32 mouse cellular contexts compared by ENCODE assay signal in genomic region chr12:108931341-108932053, GRCm38 (mm10). TPM values are rescaled to one million over a fixed set of nuclear protein-coding genes. Genes with fewer than 3 reads are reported as not detected.
DNase-seq lines count a peak whose midpoint lies in the region; ATAC-seq lines count a peak whose summit lies in the region.
"Had no signal": no experiment of that assay in that cellular context is flagged by ENCODE, and none has a peak within 500 bp of the region (broad histone marks: within the 10 kb centered on the region; RNA-seq: fewer than 3 reads in every experiment).

No protein-coding gene starts in this region.

- H3K27ac ChIP-seq in heart, embryonic 16.5 days (ENCODE audit: low read length), result peak overlapping the region; percentile 34; the same call in 1 of the 2 replicates
- peak overlapping the region; percentile 58 for H3K27ac ChIP-seq in kidney, embryonic 15.5 days
- H3K27ac ChIP-seq in neural tube, embryonic 13.5 days (replicated peaks), result no peak overlapping the region
- H3K27ac ChIP-seq: forebrain, embryonic 13.5 days; heart, embryonic 10.5 days; heart, embryonic 15.5 days; liver, embryonic 14.5 days; macrophage; midbrain, embryonic 12.5 days had no signal

- no peak for ATAC-seq in heart, embryonic 16.5 days (replicated peaks; ENCODE audit: extremely low read depth, insufficient read depth, low FRiP score)
- peak; percentile 65 for ATAC-seq in kidney, embryonic 15.5 days (replicated peaks; ENCODE audit: low FRiP score)
- ATAC-seq in neural tube, embryonic 13.5 days (ENCODE audit: low read depth), result peak; percentile 37; the same call in 1 of the 2 replicates
- ATAC-seq: activated CD4-positive, CD25-positive, alpha-beta regulatory T cell, adult 4 months; forebrain, embryonic 13.5 days; hindbrain, embryonic 16.5 days had no signal

- WGBS in heart, embryonic 16.5 days, result 58% methylated on average over 7 of the region's 7 CpGs
- WGBS in kidney, embryonic 15.5 days, result 41% methylated on average over 7 of the region's 7 CpGs
- WGBS in neural tube, embryonic 13.5 days, result 64% methylated on average over 7 of the region's 7 CpGs

- H3K27me3 ChIP-seq in heart, embryonic 16.5 days (ENCODE audit: control insufficient read depth, insufficient read depth, low read length), result no peaks in the 10 kb centered on the region
- no peaks in the 10 kb centered on the region for H3K27me3 ChIP-seq in kidney, embryonic 15.5 days
- H3K27me3 ChIP-seq in neural tube, embryonic 13.5 days, result no peaks in the 10 kb centered on the region
- H3K27me3 ChIP-seq: CH12.LX; forebrain, embryonic 13.5 days; heart, embryonic 15.5 days; midbrain, embryonic 12.5 days had no signal

- no peak overlapping the region for H3K4me3 ChIP-seq in heart, embryonic 16.5 days (ENCODE audit: low read length)
- no peak overlapping the region for H3K4me3 ChIP-seq in kidney, embryonic 15.5 days (replicated peaks)
- no peak overlapping the region for H3K4me3 ChIP-seq in neural tube, embryonic 13.5 days
- H3K4me3 ChIP-seq: forebrain, embryonic 13.5 days; heart, embryonic 10.5 days; heart, embryonic 15.5 days; midbrain, embryonic 12.5 days; myocyte had no signal

- no peaks in the 10 kb centered on the region for H3K9me3 ChIP-seq in heart, embryonic 16.5 days (replicated peaks; ENCODE audit: control insufficient read depth, low read length)
- H3K9me3 ChIP-seq in kidney, embryonic 15.5 days (replicated peaks), result no peaks in the 10 kb centered on the region
- no peaks in the 10 kb centered on the region for H3K9me3 ChIP-seq in neural tube, embryonic 13.5 days
- H3K9me3 ChIP-seq: forebrain, embryonic 13.5 days; heart, embryonic 10.5 days; heart, embryonic 15.5 days; midbrain, embryonic 12.5 days had no signal

- H3K9ac ChIP-seq in heart, embryonic 16.5 days (ENCODE audit: low read length), result no peak overlapping the region
- no peak overlapping the region for H3K9ac ChIP-seq in kidney, embryonic 15.5 days
- no peak overlapping the region for H3K9ac ChIP-seq in neural tube, embryonic 13.5 days
- H3K9ac ChIP-seq: forebrain, embryonic 13.5 days; heart, embryonic 15.5 days; liver, embryonic 14.5 days; midbrain, embryonic 12.5 days had no signal

- no peaks in the 10 kb centered on the region for H3K36me3 ChIP-seq in heart, embryonic 16.5 days (ENCODE audit: control insufficient read depth, insufficient read depth)
- H3K36me3 ChIP-seq in kidney, embryonic 15.5 days, result no peaks in the 10 kb centered on the region
- H3K36me3 ChIP-seq in neural tube, embryonic 13.5 days, result no peaks in the 10 kb centered on the region
- H3K36me3 ChIP-seq: heart, embryonic 10.5 days; heart, embryonic 15.5 days; midbrain, embryonic 12.5 days had no signal

- intact Hi-C loops in heart, postnatal 36 days (cut with DNase I), result no loop called here

- no peak for DNase-seq in heart, postnatal 36 days
- DNase-seq in kidney, adult 18-20 months, result no peak
- no peak for DNase-seq in neural tube, embryonic 10.5 days (ENCODE audit: extremely low spot score, low spot score)
- no peak for DNase-seq in urinary bladder, postnatal 10 days (ENCODE audit: low spot score)
- DNase-seq: adrenal gland, adult 2 months; adrenal gland, postnatal 36 days; cerebellum, adult 18-20 months; cerebellum, postnatal 10 days; gastrocnemius, postnatal 14 days; heart, adult 11 months; heart, postnatal 4 days; kidney, postnatal 36 days; layer of hippocampus, postnatal 36 days; left cerebral cortex, postnatal 4 days; liver; lung, adult 2 months; lung, postnatal 10 days; right cerebral cortex, postnatal 14 days; thymus, postnatal 4 days had no signal

- H3K4me1 ChIP-seq in heart, embryonic 16.5 days (ENCODE audit: control insufficient read depth, insufficient read depth, low read length), result peaks cover 4% of the 10 kb centered on the region
- H3K4me1 ChIP-seq in kidney, embryonic 15.5 days, result peaks cover 37% of the 10 kb centered on the region
- H3K4me1 ChIP-seq in neural tube, embryonic 13.5 days (replicated peaks), result peaks cover 57% of the 10 kb centered on the region

- no peak overlapping the region for H3K4me2 ChIP-seq in heart, embryonic 16.5 days (ENCODE audit: low read depth, low read length)
- H3K4me2 ChIP-seq in kidney, embryonic 15.5 days, result no peak overlapping the region
- H3K4me2 ChIP-seq in neural tube, embryonic 13.5 days, result no peak overlapping the region
- H3K4me2 ChIP-seq: forebrain, embryonic 13.5 days; heart, embryonic 15.5 days; midbrain, embryonic 12.5 days had no signal

RNA-seq across cellular contexts. Expression of gene Wars, which starts 37.5 kb away (rescaled TPM):
- polyA plus RNA-seq in heart, embryonic 16.5 days (2015; fragmentation: Nextera tagmentation; extraction: Ambion mirVana), result 58.1 and 63.0 TPM in 2 replicates
- 10 to 100 TPM; 32.5 to 40.6 TPM for total RNA-seq in heart, postnatal 36 days (2021)
- 91.4 and 96.7 TPM in 2 replicates for polyA plus RNA-seq in kidney, embryonic 15.5 days (2015; fragmentation: Nextera tagmentation; extraction: Ambion mirVana)
- polyA plus RNA-seq in neural tube, embryonic 13.5 days (2015; fragmentation: Nextera tagmentation; extraction: Ambion mirVana), result 108 and 109 TPM in 2 replicates

RNA-seq across cellular contexts. Expression of gene Wdr25, which starts 38.1 kb away (rescaled TPM):
- polyA plus RNA-seq in heart, embryonic 16.5 days (2015; fragmentation: Nextera tagmentation; extraction: Ambion mirVana), result 7.1 and 10.2 TPM in 2 replicates
- total RNA-seq in heart, postnatal 36 days (2021), result 1 to 10 TPM; 3.8 to 4.3 TPM
- polyA plus RNA-seq in kidney, embryonic 15.5 days (2015; fragmentation: Nextera tagmentation; extraction: Ambion mirVana), result 9.4 and 11.7 TPM in 2 replicates
- 6.5 and 7.4 TPM in 2 replicates for polyA plus RNA-seq in neural tube, embryonic 13.5 days (2015; fragmentation: Nextera tagmentation; extraction: Ambion mirVana)
